Mouse (Mus musculus) myocyte (in vitro differentiated cells): ENCODE measurements around the gene Pnliprp1.

ENCODE experiments used
- MYOD1 ChIP-seq, 3 experiments: IDR thresholded peaks; one replicate each; pipeline ENCODE4 v1.6.1; 2011; ENCODE audit warnings: control low read depth in 2 of 3, low read depth in 2 of 3, mild to moderate bottlenecking in 2 of 3, moderate library complexity in 1 of 3; ENCODE audit not compliant: insufficient read length in 2 of 3, control insufficient read depth in 1 of 3
- TCF12 ChIP-seq: IDR thresholded peaks from one replicate; pipeline ENCODE4 v1.6.1; 2011; ENCODE audit warnings: mild to moderate bottlenecking, control low read depth; ENCODE audit not compliant: poor library complexity, insufficient read depth, severe bottlenecking

- TF ChIP-seq MYOD1 (IDR thresholded peaks at IDR 0.05; ENCODE audit: control insufficient read depth in 1 of 3, insufficient read length in 2 of 3, low read depth in 2 of 3) (no peak), TCF12 (no peak)
These were observed 47.8 kb downstream of the Pnliprp1 start for GRCm38 (mm10) chr19:58776461-58776860.
